Mouse (Mus musculus): ENCODE data around the gene Tnk1. TPM values are rescaled to one million over a fixed set of nuclear protein-coding genes. Genes with fewer than 3 reads are reported as not detected.
A peak's percentile ranks its signal among the peaks of the same experiment; 100 is the strongest.
"Not testable (repeated sequence)": the region's sequence is repeated elsewhere in the genome, so short reads cannot be mapped to it uniquely, and the experiment has no call there.

Tnk1 gene
- total RNA-seq, 2 experiments from 2014 or later: 8.3 to 19.6 TPM

- ATAC-seq (replicated peaks; ENCODE audit: low FRiP score, poor library complexity, severe bottlenecking): peak; percentile 60
Observed at GRCm38 (mm10) chr11:69880506-69880852, 21.9 kb upstream of the Tnk1 start.

- no peak for ATAC-seq (replicated peaks; ENCODE audit: low FRiP score, poor library complexity, severe bottlenecking)
Observed at GRCm38 (mm10) chr11:69879711-69880110, 21.2 kb upstream of the Tnk1 start.

GRCm38 (mm10) chr11:69878952-69879351 lies 20.4 kb upstream of the Tnk1 start:
- ATAC-seq (replicated peaks; ENCODE audit: low FRiP score, poor library complexity, severe bottlenecking): no peak

- no peak for ATAC-seq (replicated peaks; ENCODE audit: low FRiP score, poor library complexity, severe bottlenecking)
Observed at GRCm38 (mm10) chr11:69878399-69878798, 19.9 kb upstream of the Tnk1 start.

GRCm38 (mm10) chr11:69877878-69878277 lies 19.3 kb upstream of the Tnk1 start, which contains the start of gene Tmem95:
TSS of gene Tmem95 (minus strand) at chr11:69878018.
- ATAC-seq (replicated peaks; ENCODE audit: low FRiP score, poor library complexity, severe bottlenecking): no peak

- peak; percentile 73 for ATAC-seq (replicated peaks; ENCODE audit: low FRiP score, poor library complexity, severe bottlenecking)
Observed at GRCm38 (mm10) chr11:69876867-69877266, 18.3 kb upstream of the Tnk1 start.

DNA sequence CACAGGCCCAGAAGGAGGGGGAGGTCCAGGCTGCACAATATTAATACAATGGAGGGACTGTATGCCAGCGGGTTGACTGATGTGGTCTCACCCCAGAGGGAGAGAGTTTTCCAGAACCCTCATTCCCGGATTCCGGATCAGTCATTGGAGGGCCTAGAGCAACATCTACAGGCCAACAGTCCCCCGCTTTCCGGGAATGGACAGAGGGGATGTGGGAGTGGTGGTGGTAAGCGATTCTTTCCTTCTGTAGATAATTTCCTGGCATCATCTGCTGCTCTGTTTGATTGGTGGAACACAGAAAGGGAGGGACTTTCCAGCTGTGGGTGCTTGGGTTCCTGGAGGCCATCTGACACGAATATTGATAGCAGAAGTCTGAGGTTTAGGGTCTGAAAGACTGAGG lies 17.7 kb upstream of the Tnk1 start:
- ATAC-seq (replicated peaks; ENCODE audit: low FRiP score, poor library complexity, severe bottlenecking): no peak

DNA sequence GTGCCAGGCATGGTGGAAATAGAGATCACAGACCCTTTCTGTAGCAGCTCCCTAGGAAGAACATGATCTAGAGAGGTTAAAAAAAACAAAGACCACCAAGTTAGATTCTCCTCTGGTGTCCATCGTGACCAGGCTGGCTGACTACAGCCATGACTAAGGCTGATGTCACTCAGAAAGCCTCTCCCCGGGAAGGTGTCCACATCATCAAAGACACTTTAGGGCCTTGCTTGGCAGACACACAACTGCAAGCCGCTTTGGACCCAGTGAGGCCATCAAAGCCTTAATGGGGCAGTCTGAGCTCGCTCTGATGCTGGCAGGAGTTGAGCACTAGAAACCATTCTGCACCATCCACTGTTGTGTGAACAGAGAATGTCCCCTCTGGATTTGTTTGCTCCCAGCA lies 13.9 kb upstream of the Tnk1 start:
- ATAC-seq (replicated peaks; ENCODE audit: low FRiP score, poor library complexity, severe bottlenecking): no peak

GRCm38 (mm10) chr11:69871822-69872221 lies 13.3 kb upstream of the Tnk1 start:
- ATAC-seq (replicated peaks; ENCODE audit: low FRiP score, poor library complexity, severe bottlenecking): no peak

- no peak for ATAC-seq (replicated peaks; ENCODE audit: low FRiP score, poor library complexity, severe bottlenecking)
Observed at GRCm38 (mm10) chr11:69870289-69871069, 11.9 kb upstream of the Tnk1 start.

DNA sequence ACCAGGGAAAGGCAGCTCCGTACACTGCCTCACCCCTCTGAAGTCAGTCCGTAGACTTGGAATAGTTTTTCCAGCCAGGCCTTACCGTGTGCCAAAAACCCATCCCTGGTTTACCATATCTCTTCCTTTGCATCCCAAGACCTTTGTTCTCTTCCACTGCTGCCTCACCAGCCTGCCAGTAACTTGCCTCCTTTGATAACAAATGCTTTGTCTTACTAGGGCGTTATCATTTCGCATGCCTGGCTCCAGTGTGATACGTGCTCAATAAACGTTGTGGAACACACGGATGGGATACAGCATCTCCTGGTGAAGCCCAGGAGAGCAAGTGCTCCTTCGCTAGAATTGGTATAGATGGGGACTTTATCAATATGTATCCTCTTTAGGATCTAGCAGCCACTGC lies 8.8 kb upstream of the Tnk1 start:
- ATAC-seq (replicated peaks; ENCODE audit: low FRiP score, poor library complexity, severe bottlenecking): no peak

DNA sequence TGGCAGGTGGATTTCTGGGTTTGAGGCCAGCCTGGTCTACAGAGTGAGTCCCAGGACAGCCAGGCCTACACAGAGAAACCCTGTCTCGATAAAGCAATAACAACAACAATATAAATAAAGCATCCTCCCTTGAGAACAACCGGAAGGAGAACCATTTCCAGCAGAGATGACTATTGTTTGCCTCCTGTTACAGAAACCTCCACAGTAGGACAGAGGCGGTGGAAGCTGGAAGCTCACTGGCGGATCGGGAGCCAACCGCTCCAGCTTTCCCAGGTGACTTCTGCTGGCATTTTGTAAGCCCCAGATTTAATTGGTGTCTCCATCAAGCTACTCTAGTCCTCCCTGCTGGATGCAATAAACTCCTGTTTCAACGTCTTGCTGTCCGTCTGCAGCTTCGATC lies 7.0 kb upstream of the Tnk1 start:
- no peak for ATAC-seq (replicated peaks; ENCODE audit: low FRiP score, poor library complexity, severe bottlenecking)

GRCm38 (mm10) chr11:69864138-69864860 lies 5.8 kb upstream of the Tnk1 start:
- ATAC-seq (replicated peaks; ENCODE audit: low FRiP score, poor library complexity, severe bottlenecking): peak; percentile 54; the same call in 1 of the 2 replicates

- not testable (repeated sequence) for ATAC-seq (replicated peaks; ENCODE audit: low FRiP score, poor library complexity, severe bottlenecking)
Observed at GRCm38 (mm10) chr11:69863729-69864128, 5.2 kb upstream of the Tnk1 start.

DNA sequence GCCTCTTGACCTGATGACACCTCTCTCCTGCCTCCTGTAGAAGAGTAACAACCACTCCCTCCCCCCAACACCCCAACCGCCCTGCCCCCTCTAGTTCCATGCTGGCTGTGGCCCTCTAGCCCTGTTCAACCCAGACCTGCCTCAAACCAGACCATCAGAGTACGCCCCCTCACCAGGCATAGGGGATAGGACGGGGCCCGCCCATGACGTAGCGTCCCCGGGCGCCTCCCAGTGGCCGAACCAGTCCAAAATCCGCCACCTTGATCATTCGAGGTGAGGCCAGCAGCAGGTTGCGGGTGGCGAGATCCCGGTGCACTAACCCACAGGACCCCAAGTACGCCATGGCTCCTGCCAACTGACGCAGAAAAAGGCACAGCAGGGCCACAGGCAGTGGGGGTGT lies 3.2 kb downstream of the Tnk1 start:
- peak; percentile 60 for ATAC-seq (replicated peaks; ENCODE audit: low FRiP score, poor library complexity, severe bottlenecking)

- ATAC-seq (replicated peaks; ENCODE audit: low FRiP score, poor library complexity, severe bottlenecking): 0 out of 2 replicates have a peak, but pooled peaks have one; percentile 9
Observed at GRCm38 (mm10) chr11:69854680-69855079, 3.9 kb downstream of the Tnk1 start.

GRCm38 (mm10) chr11:69853994-69854393 lies 4.5 kb downstream of the Tnk1 start:
- ATAC-seq (replicated peaks; ENCODE audit: low FRiP score, poor library complexity, severe bottlenecking): peak; percentile 83

DNA sequence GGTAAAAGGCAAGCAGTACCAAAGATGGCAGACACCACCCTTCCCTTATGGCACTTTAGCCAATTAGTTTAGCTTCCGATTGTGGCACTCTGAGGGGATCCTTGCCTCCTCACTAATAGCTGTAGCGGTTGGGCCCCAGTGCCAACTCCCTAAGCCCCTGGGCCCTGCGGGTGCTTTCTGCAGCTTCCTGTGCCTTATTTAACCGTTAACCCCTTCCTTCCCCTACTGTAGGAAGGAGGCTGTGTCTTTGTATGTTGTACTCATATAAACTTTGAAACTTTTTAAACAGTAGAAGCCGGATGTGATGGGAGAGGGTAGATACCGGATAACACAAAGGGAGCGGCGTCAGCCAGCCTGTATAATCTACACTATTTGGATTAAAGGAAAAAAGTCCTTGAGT lies 7.8 kb downstream of the Tnk1 start:
- ATAC-seq (replicated peaks; ENCODE audit: low FRiP score, poor library complexity, severe bottlenecking): no peak

GRCm38 (mm10) chr11:69849884-69850283 lies 8.6 kb downstream of the Tnk1 start:
- ATAC-seq (replicated peaks; ENCODE audit: low FRiP score, poor library complexity, severe bottlenecking): no peak

DNA sequence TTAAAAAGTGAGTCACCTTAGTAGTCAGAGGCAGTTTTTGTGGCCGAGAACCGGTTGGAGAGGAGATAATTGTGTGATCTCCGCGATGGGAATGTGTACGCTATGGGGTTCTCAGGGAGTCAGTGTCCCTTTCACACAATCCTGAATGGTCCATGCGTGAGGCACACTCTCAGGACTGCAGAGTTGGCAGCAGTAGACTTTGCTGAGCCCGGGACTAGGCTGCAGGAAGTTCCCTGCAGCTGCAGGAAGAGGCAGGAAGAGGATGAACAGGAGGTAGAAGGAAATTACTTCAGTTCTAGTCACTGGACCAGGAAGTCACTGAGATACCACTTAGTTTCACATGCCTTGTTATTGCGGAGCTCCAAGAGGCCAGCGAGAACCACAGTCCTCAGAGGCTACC lies 9.4 kb downstream of the Tnk1 start:
- no peak for ATAC-seq (replicated peaks; ENCODE audit: low FRiP score, poor library complexity, severe bottlenecking)

GRCm38 (mm10) chr11:69848021-69848420 lies 10.5 kb downstream of the Tnk1 start:
- ATAC-seq (replicated peaks; ENCODE audit: low FRiP score, poor library complexity, severe bottlenecking): no peak

Measured in erythroblast, adult 5-6 weeks (primary cell).